Mouse (Mus musculus) neutrophil, adult 5-6 weeks (primary cell): ENCODE results near the gene Hoxc12. TPM values are rescaled to one million over a fixed set of nuclear protein-coding genes. Genes with fewer than 3 reads are reported as not detected.

ENCODE experiments used
- ATAC-seq: fragments of 151-379, 151-347 bp; 2 replicates; pipeline ENCODE4 v1.8.0; 2017; ENCODE audit warnings: mild to moderate bottlenecking, moderate TSS enrichment; ENCODE audit not compliant: insufficient number of reproducible peaks, poor library complexity, low FRiP score, severe bottlenecking; ENCODE audit errors: extremely low read depth
- total RNA-seq: library from RNA; stranded (forward); fragments of 200-1000 nt; gene quantifications from 2 replicates; pipeline ENCODE4 v1.2.3, GENCODE M21; 2017

Gene Hoxc12
- total RNA-seq, 1 experiment from 2014 or later: not detected

DNA sequence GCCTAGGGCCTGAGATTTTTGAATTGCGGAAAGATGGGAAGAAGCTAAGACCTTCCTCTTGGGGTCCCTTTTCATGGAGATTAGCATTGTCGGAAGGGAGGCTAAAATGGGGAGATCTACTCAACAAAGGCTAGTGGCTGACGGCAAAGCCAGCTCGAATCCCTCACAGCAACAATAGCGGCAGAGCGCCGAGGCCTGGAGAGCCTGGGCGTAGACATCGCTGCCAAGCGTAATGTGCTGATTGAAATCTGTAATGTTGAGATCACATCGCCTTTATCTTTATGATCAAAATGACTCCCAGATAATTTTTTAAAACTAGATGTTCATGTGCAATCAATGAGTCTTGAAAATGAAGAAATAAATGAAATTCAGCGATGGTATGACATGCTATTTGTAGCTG, 2.1 kb upstream of the Hoxc12 start:
- no peak for ATAC-seq

DNA sequence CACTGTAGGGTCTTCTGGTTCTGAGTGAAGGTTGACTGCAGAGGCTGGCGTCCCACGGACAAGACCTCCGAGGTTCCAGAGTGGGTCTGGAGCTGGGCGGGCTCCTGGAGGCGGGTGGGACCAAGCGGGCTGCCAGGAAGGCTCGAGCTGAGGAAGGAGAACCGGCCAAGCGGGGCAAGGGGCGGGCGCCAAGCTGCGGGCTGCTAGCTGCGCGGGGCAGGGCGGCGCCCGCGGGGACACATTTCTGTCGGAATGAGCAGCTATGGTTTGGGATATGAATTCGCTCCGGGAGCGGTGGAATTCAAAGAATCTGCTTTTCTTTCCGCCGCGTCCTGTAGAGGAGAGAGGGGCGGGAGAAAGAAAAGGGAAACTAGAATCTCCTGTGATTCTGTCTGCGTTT, 1.7 kb upstream of the Hoxc12 start:
- no peak for ATAC-seq

DNA sequence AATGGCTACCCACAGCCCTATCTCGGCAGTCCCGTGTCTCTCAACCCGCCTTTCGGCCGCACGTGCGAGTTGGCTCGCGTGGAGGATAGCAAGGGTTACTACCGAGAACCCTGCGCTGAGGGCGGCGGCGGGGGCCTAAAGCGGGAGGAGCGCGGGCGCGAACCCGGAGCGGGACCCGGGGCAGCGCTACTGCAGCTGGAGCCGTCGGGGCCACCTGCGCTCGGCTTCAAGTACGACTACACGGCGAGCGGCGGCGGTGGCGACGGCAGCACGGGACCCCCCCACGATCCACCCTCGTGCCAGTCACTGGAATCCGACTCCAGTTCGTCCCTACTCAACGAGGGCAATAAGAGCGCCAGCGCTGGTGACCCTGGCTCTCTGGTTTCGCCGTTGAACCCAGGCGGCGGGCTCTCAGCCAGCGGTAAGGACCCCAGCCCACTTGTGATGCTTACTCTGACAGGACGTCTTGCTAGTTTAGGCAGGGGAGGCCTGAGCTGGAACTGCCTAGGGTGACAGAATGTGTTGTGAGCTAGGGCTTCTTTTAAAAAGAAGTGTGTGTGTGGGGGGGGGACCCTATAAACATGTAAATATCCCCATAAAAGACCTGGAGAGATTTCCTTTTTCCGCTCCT, 594 bp downstream of the Hoxc12 start:
- no peak for ATAC-seq

DNA sequence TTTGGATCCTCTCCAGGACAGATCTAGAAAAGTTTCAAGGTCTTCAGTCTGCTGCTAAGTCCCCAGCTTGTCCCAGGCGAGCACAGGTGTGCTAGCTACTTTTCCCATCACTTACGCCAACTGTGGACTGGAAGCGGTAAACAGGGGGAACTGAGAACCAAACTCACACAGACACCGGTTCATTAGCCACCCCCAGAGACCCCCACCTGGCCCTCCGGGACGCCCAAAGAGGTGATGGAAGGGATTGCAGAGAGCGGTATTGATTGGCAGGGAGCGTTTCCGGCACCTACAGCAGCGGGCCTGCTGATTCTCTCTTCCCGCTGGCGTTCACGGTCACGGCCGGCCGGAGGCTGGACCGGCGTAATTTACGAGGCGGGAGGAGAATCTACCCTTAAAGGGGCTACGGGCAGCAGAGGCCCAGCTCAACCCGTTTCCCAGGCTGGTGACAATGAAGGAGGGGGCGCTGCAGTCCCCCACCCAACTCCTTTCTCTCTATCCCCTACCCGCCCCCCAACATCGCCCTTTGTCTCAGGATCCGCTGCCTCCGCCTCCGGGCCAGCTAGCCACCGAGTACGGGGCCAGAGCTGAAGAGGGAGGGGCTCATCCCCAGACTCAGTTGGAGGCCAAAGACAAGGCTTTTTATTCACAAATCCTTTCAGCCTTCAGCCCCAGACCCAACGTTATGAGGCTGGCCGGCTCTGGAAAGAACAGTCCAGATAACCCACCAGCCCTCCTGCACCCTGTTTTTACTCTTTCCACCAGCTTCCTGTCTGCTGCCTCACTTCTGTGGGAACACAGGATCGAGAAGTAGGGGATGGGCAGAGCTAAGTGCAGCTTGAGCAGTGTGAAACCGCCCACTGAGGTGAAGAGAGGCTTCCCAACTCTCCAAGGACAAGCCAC, 2.9 kb downstream of the Hoxc12 start:
- ATAC-seq: no peak

DNA sequence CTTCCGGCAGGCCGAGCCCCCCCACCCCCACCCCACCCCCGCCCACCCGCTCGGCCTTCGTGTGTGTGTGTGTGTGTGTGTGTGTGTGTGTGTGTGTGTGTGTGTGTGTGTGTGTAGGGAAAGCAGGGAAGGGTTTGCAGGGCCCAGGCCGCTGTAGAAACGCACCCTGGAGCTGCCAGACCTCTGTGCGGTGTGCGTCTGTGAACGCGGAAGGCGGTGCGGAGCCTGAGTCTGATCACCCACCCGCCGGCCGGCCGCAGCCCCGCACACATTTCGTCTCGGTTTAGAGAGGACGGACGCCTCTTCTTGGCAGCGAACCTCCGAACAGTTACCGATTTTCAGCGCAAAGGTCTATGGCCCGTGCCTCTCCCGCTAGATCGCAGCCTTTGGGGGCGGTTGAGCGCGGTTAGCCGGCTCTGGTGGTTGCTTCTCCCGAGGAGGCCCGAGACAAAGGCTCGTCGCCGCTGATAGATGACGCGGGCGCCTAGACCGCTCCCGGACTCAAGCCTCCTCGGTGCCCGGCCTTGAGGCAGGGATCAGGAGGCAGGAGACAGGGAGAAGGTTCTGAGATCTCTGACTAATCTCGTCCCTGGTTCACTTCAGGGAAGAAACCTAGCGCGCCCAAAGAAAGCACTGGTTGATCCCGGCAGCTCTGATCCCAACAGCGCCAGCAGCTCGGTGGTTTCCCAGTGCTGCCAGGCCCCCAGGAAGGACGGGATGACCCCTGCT, 6.3 kb downstream of the Hoxc12 start:
- no peak for ATAC-seq

DNA sequence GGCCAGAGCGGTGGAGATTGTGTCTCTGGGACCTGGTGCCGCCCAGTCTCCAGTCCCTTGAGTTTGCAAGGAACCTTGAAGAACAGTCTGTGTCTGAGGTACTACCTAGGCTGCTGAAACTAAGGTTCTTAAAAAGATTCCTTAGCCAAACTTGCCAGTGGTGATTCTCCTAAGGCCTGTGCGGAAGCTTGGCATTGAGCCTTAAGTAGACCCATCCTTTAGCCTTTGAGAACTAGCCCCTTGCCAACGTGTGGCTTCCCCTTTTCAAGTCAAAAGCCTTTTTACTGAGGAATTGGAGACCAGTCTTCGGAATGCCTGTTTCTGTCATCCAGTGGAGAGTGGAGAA, 6.9 kb downstream of the Hoxc12 start:
- no peak for ATAC-seq

DNA sequence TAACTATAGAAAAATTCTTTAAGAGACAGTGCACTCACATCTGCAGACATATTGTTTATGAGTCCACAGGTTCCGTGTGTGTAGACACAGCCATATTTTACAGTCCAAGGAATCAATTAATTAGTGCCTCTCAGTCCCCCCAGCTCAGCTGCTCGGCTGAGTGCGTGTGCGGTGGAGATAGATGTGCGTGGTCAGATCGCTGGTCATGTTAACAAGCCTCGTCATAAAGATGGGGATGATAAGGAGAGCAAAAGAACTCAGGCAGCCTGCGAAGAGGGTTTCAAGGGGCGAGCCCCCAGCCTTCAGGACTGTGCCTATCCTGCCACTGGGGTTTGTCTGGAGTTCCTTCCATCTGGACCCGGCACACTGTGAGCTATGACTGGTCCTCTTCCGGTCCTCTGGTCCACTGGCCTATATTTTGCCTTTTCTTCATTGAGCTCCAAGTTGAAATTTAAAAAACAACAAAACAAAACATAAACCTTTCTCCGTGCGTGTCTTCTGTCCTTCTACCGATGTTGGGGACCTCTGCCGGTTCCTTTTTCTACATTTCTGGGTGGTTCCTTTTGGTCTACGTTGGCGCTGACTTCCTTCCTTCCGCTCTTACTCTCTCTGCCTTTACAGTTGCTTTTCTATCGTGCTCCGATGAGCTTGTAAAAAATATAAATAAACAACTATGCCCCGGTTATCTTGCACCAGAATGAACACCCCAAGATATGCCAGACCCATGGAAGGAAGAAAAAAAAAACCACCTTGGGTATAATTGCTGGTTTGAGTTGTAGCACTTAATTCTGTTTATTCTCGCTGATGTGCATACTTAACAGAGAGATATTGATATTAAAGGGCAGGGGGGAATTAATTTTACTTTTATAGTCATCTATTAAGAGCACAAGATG, 8.9 kb downstream of the Hoxc12 start:
- no peak for ATAC-seq

DNA sequence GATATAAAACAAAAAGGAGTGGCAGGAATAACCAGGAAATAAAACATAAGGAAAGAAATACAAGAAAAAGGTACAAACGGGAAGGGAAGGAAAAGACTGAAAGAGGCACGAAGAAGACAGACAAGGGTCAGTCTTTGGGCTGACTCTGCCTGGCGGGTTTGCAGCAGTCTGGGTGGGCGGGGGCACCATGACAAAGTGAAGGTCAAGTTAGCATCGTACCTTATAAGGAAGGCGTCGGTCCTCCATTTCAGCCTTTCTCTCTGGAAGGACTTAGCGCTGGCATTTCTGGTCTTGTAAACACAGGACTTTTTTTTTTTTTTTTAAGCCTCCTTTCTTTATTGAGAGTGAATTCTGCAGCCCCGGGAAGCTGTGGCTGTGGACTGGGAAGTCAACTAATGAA, 10.7 kb downstream of the Hoxc12 start:
- no peak for ATAC-seq

DNA sequence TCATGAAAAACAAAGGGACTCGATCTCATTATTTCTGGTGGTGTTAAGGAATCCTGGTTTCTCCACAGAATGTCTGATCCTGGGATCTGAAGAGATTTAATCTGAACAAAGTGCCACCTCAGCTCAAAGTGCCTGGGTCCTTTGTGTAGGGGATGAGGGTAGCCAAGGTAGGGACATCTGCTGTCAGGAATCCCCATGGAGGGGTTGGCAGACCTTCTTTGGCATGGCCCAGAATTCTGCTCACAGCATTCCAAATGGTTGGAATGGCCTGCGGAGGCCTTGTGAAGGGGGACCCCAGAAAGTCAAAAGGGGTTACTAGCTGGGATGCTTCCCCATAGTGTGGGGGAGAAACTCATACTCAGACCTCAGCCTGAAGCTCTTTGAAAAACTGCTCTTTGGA, 12.3 kb downstream of the Hoxc12 start:
- ATAC-seq: no peak

DNA sequence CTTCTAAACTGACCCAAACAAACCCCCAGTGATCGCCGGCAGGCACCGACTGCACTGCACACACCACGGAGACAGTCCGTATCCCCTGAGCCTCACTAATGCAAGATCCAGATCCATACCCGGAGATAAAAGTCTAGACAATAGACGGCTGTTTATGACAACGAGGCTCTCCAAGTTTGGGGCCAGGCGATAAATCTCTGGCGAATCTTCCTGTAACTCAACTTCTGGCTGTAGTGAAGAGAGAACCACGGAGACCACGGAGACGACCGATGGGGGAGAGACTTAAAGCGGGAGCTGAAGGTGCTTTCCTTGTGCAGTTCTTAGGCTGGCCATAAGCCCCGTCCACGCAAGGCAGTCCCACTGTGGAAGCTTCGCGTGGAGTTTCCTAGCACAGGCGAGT, 13.1 kb downstream of the Hoxc12 start:
- no peak for ATAC-seq

DNA sequence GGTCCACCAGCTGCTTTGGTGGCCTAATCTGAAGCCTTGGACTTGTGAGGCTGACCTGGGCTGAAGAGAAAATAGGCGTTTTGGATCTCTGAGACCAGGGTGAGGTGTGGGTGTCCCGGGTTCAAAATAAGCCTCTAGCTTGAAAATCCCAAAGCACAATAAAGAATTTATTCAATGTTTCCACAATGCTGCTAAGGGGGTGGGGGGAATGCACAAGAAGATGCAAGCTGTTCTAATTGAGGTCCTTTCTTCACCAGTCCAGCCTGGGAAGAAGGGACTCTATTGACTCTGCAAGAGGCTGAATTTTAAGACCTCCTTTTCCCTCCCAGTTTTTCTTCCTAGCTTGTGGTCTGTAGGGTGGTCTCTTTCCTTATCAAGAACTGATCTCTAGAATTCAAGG, 14.3 kb downstream of the Hoxc12 start:
- no peak for ATAC-seq

DNA sequence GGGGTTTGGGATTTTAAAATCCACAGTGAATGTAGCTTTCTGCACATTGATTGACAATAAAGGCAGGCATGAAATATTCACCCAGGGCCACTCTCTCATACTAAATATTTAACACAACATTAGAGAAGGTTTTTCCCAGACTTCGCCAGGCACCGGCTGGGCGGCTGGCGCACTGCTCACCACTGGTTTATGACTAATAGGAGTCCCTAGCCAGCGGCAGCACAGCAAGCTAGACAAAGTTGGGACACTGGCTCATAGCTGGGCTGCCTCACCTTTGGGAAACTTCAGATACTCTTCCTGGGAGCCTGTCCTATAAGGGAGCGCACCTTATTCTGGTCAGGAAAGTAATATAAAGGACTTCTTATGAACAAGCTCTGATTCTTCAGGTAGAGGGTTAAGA, 17.0 kb downstream of the Hoxc12 start:
- ATAC-seq: no peak

GRCm38 (mm10) chr15:102954192-102955006, 17.8 kb downstream of the Hoxc12 start, which contains the start of gene Hoxc11:
Hoxc11 (plus strand) TSS chr15:102954427.
- no peak for ATAC-seq

DNA sequence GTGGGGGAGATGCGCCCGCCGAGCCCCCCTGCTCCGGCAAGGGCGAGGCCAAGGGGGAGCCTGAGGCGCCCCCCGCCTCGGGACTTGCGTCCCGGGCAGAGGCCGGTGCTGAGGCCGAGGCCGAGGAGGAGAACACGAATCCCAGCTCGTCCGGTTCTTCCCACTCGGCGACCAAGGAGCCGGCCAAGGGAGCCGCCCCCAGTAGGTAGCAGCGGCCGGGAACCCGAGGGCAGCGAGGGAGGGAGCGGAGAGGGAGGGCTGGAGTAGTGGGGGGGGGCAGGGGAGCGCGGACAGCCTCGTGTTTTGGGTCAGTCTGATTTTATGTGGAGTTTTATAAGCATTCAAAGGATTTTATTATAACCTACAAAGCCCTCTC, 18.4 kb downstream of the Hoxc12 start:
- no peak for ATAC-seq

GRCm38 (mm10) chr15:102955833-102956640, 19.5 kb downstream of the Hoxc12 start:
- ATAC-seq: no peak

DNA sequence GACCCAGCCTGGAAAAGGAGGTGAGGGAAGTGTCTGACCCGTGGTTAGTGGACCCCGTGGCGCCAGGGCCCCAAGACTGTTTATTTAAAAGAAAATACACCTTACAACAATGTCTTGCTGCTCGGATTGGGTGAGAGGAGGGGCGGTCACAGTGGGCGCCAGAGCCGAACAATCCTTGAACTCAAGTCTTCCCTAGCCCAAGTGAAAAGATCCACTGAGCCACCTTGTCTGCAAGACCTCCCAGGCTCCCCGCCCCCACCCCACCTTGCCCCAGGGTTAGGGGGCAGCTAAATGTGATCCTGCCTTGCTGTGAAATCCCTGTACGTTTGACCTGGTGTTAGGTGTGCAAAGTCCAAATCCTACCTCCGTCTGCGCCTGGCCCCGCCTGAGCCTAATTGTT, 20.3 kb downstream of the Hoxc12 start:
- ATAC-seq: no peak

DNA sequence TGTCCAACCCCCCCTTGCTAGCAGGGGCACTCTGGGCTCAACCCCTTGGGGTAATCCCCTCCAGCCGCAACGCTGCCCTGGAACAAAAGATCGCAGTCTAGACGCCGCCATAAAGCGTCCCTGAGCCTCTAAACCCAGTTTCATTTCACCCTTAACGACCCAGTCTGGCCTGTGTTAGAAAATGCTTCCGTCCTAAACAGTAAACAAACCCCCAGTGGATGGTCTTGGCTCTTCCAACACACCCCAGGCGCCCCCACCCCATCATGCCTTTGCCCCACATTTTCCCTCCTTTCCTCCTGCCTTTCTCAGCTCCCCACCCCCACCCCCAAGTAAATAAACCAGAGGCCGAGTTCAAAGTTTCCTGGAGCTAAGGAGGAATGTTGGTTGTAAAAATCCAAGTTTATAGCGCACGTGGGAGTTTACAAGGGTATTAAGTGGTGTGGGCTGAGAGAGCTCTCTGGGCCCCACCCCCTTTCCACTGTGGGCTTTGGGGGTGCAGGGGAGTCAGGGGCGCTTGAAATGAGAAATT, 23.2 kb downstream of the Hoxc12 start:
- no peak for ATAC-seq
